Mouse (Mus musculus) CH12.LX (cell line): ENCODE data around the gene Depp1. TPM values are rescaled to one million over a fixed set of nuclear protein-coding genes. Genes with fewer than 3 reads are reported as not detected.
A peak's percentile ranks its signal among the peaks of the same experiment; 100 is the strongest.

Experiments
- DNase-seq: peaks from one replicate; pipeline ENCODE4 v3.0.0-alpha.2; 2013; ENCODE audit errors: extremely low read depth
- H3K27ac ChIP-seq: 2 replicates; pipeline ENCODE4 v1.5.1; 2012; ENCODE audit warnings: low read depth, mild to moderate bottlenecking, control low read depth, moderate library complexity; ENCODE audit not compliant: insufficient read depth
- H3K27me3 ChIP-seq: replicated peaks from 2 replicates; pipeline ENCODE3; 2012; ENCODE audit warnings: inconsistent platforms
- H3K36me3 ChIP-seq, 2 experiments: replicated peaks in 1 of 2; 2 replicates each; pipeline versions ENCODE3 to v1.6.1; 2012; ENCODE audit warnings: inconsistent platforms in 1 of 2, low read length in 1 of 2, mild to moderate bottlenecking in 1 of 2, mixed read lengths in 1 of 2, moderate library complexity in 1 of 2; ENCODE audit not compliant: control insufficient read depth in 1 of 2, insufficient read depth in 1 of 2
- H3K4me1 ChIP-seq, 2 experiments: 2 replicates each; pipeline ENCODE4 v1.6.1; 2012; ENCODE audit warnings: inconsistent platforms in 1 of 2, moderate library complexity in 1 of 2; ENCODE audit not compliant: insufficient read depth in 2 of 2, control insufficient read depth in 1 of 2
- H3K4me2 ChIP-seq: 2 replicates; pipeline ENCODE4 v1.6.1; 2012; ENCODE audit warnings: low read depth, mild to moderate bottlenecking, control low read depth; ENCODE audit not compliant: poor library complexity, insufficient read depth, severe bottlenecking
- H3K4me3 ChIP-seq, 3 experiments: fragments of 150-350 bp in 1 of 3; sonication (generic) in 1 of 3; replicated peaks in 1 of 3; 2 replicates each; pipeline versions ENCODE3 to v1.5.1; 2011 to 2012; ENCODE audit warnings: low read depth in 2 of 3, low read length in 2 of 3, mild to moderate bottlenecking in 2 of 3, moderate library complexity in 2 of 3, control low read depth in 1 of 3, improper control_type of control experiment in 1 of 3, inconsistent platforms in 1 of 3, mixed read lengths in 1 of 3; ENCODE audit not compliant: poor library complexity in 1 of 3
- H3K79me2 ChIP-seq: replicated peaks from 2 replicates; pipeline ENCODE4 v1.6.1; 2012; ENCODE audit warnings: mild to moderate bottlenecking, moderate library complexity; ENCODE audit not compliant: control insufficient read depth, poor library complexity, insufficient read depth, severe bottlenecking; ENCODE audit errors: extremely low read depth
- H3K9ac ChIP-seq: 2 replicates; pipeline ENCODE4 v1.6.1; 2012; ENCODE audit warnings: low read depth, mild to moderate bottlenecking, control low read depth, moderate library complexity; ENCODE audit not compliant: insufficient read depth
- H3K9me3 ChIP-seq: replicated peaks from 2 replicates; pipeline ENCODE3; 2012; ENCODE audit warnings: low read length, inconsistent platforms, mixed read lengths
- BHLHE40 ChIP-seq: IDR thresholded peaks from 2 replicates; pipeline ENCODE4 v1.6.1; 2011; ENCODE audit warnings: mild to moderate bottlenecking, low read depth, low read length, improper control_type of control experiment
- CHD1 ChIP-seq: IDR thresholded peaks from 2 replicates; pipeline ENCODE4 v1.6.1; 2012; ENCODE audit warnings: low read depth, low read length, improper control_type of control experiment, inconsistent platforms
- CHD2 ChIP-seq: IDR thresholded peaks from 2 replicates; pipeline ENCODE4 v1.6.1; 2011; ENCODE audit warnings: low read length, improper control_type of control experiment
- CTCF ChIP-seq, 2 experiments: IDR thresholded peaks in 1 of 2; conservative IDR thresholded peaks in 1 of 2; 2 replicates each; pipeline ENCODE4 v1.5.1; 2011 to 2012; ENCODE audit warnings: low read depth in 2 of 2, low read length in 2 of 2, improper control_type of control experiment in 1 of 2, inconsistent platforms in 1 of 2, mild to moderate bottlenecking in 1 of 2, moderate library complexity in 1 of 2
- E2F4 ChIP-seq: IDR thresholded peaks from 2 replicates; pipeline ENCODE4 v1.6.1; 2011; ENCODE audit warnings: low read depth, low read length, improper control_type of control experiment; ENCODE audit not compliant: insufficient replicate concordance
- ELF1 ChIP-seq: IDR thresholded peaks from 2 replicates; pipeline ENCODE4 v1.6.1; 2014; ENCODE audit warnings: low read depth, mild to moderate bottlenecking, inconsistent platforms, low read length, improper control_type of control experiment
- EP300 ChIP-seq: IDR thresholded peaks from 2 replicates; pipeline ENCODE4 v1.6.1; 2011; ENCODE audit warnings: low read length, improper control_type of control experiment
- ETS1 ChIP-seq: conservative IDR thresholded peaks from 2 replicates; pipeline ENCODE4 v1.6.1; 2012; ENCODE audit warnings: low read depth, mild to moderate bottlenecking, inconsistent platforms, low read length, improper control_type of control experiment, moderate library complexity
- GABPA ChIP-seq: IDR thresholded peaks from 2 replicates; pipeline ENCODE4 v1.6.1; 2012; ENCODE audit warnings: low read depth, low read length, improper control_type of control experiment, inconsistent platforms; ENCODE audit not compliant: insufficient replicate concordance
- HCFC1 ChIP-seq: IDR thresholded peaks from 2 replicates; pipeline ENCODE4 v1.6.1; 2012; ENCODE audit warnings: low read depth, mild to moderate bottlenecking, inconsistent platforms, low read length, improper control_type of control experiment
- IRF4 ChIP-seq: IDR thresholded peaks from 2 replicates; pipeline ENCODE4 v1.6.1; 2014; ENCODE audit warnings: low read depth, mild to moderate bottlenecking, inconsistent platforms, low read length, improper control_type of control experiment
- JUN ChIP-seq: IDR thresholded peaks from 2 replicates; pipeline ENCODE4 v1.6.1; 2011; ENCODE audit warnings: low read depth, mild to moderate bottlenecking, low read length, improper control_type of control experiment, moderate library complexity; ENCODE audit not compliant: insufficient read depth
- JUND ChIP-seq: conservative IDR thresholded peaks from 2 replicates; pipeline ENCODE4 v1.6.1; 2011; ENCODE audit warnings: low read depth, low read length, improper control_type of control experiment
- KAT2A ChIP-seq: IDR thresholded peaks from 2 replicates; pipeline ENCODE4 v1.6.1; 2012; ENCODE audit warnings: low read length, improper control_type of control experiment, inconsistent platforms; ENCODE audit not compliant: insufficient replicate concordance
- MAFK ChIP-seq: IDR thresholded peaks from 2 replicates; pipeline ENCODE4 v1.6.1; 2011; ENCODE audit warnings: low read length, improper control_type of control experiment; ENCODE audit not compliant: insufficient replicate concordance
- MAX ChIP-seq: IDR thresholded peaks from 2 replicates; pipeline ENCODE4 v1.6.1; 2011; ENCODE audit warnings: low read length, improper control_type of control experiment
- MAZ ChIP-seq: IDR thresholded peaks from 2 replicates; pipeline ENCODE4 v1.6.1; 2012; ENCODE audit warnings: low read depth, mild to moderate bottlenecking, inconsistent platforms, low read length, improper control_type of control experiment, moderate library complexity
- MEF2A ChIP-seq: IDR thresholded peaks from 2 replicates; pipeline ENCODE4 v1.6.1; 2014; ENCODE audit warnings: low read depth, mild to moderate bottlenecking, inconsistent platforms, low read length, improper control_type of control experiment, borderline replicate concordance
- MXI1 ChIP-seq: IDR thresholded peaks from 2 replicates; pipeline ENCODE4 v1.6.1; 2011; ENCODE audit warnings: mild to moderate bottlenecking, low read depth, low read length, improper control_type of control experiment
- MYC ChIP-seq: IDR thresholded peaks from 2 replicates; pipeline ENCODE4 v1.6.1; 2011; ENCODE audit warnings: low read depth, mild to moderate bottlenecking, improper control_type of control experiment, low read length
- NELFE ChIP-seq: IDR thresholded peaks from 2 replicates; pipeline ENCODE4 v1.6.1; 2011; ENCODE audit warnings: low read depth, low read length, improper control_type of control experiment
- NRF1 ChIP-seq: IDR thresholded peaks from 2 replicates; pipeline ENCODE4 v1.6.1; 2014; ENCODE audit warnings: low read depth, mild to moderate bottlenecking, inconsistent platforms, low read length, improper control_type of control experiment, moderate library complexity
- PAX5 ChIP-seq: IDR thresholded peaks from 2 replicates; pipeline ENCODE4 v1.6.1; 2012; ENCODE audit warnings: low read length, inconsistent platforms, mixed read lengths
- POLR2A ChIP-seq: IDR thresholded peaks from 2 replicates; pipeline ENCODE4 v1.6.1; 2011; ENCODE audit warnings: low read depth, mild to moderate bottlenecking, improper control_type of control experiment, low read length
- POLR2AphosphoS2 ChIP-seq: IDR thresholded peaks from 2 replicates; pipeline ENCODE4 v1.6.1; 2011; ENCODE audit warnings: low read depth, low read length, improper control_type of control experiment
- RAD21 ChIP-seq: IDR thresholded peaks from 2 replicates; pipeline ENCODE4 v1.6.1; 2011; ENCODE audit warnings: low read depth, mild to moderate bottlenecking, low read length, improper control_type of control experiment, moderate library complexity
- RCOR1 ChIP-seq: conservative IDR thresholded peaks from 2 replicates; pipeline ENCODE4 v1.6.1; 2012; ENCODE audit warnings: low read depth, mild to moderate bottlenecking, inconsistent platforms, low read length, improper control_type of control experiment
- SIN3A ChIP-seq: IDR thresholded peaks from 2 replicates; pipeline ENCODE4 v1.6.1; 2012; ENCODE audit warnings: low read length, improper control_type of control experiment, inconsistent platforms
- SMC3 ChIP-seq: IDR thresholded peaks from 2 replicates; pipeline ENCODE4 v1.6.1; 2011; ENCODE audit warnings: low read depth, low read length, improper control_type of control experiment
- TBP ChIP-seq: conservative IDR thresholded peaks from 2 replicates; pipeline ENCODE4 v1.6.1; 2011; ENCODE audit warnings: low read depth, low read length, improper control_type of control experiment
- TCF12 ChIP-seq: IDR thresholded peaks from 2 replicates; pipeline ENCODE4 v1.6.1; 2014; ENCODE audit warnings: low read depth, mild to moderate bottlenecking, inconsistent platforms, low read length, improper control_type of control experiment
- UBTF ChIP-seq: IDR thresholded peaks from 2 replicates; pipeline ENCODE4 v1.6.1; 2012; ENCODE audit warnings: low read depth, mild to moderate bottlenecking, inconsistent platforms, low read length, improper control_type of control experiment, moderate library complexity
- USF1 ChIP-seq: IDR thresholded peaks from 2 replicates; pipeline ENCODE4 v1.6.1; 2014; ENCODE audit warnings: low read depth, mild to moderate bottlenecking, inconsistent platforms, low read length, improper control_type of control experiment
- USF2 ChIP-seq: conservative IDR thresholded peaks from 2 replicates; pipeline ENCODE4 v1.6.1; 2011; ENCODE audit warnings: low read depth, low read length, improper control_type of control experiment
- ZC3H11A ChIP-seq: IDR thresholded peaks from 2 replicates; pipeline ENCODE4 v1.6.1; 2012; ENCODE audit warnings: low read depth, mild to moderate bottlenecking, inconsistent platforms, low read length, improper control_type of control experiment
- ZKSCAN1 ChIP-seq: IDR thresholded peaks from 2 replicates; pipeline ENCODE4 v1.6.1; 2012; ENCODE audit warnings: low read depth, inconsistent platforms, low read length, improper control_type of control experiment, borderline replicate concordance
- ZMIZ1 ChIP-seq: IDR thresholded peaks from 2 replicates; pipeline ENCODE4 v1.6.1; 2012; ENCODE audit warnings: low read depth, mild to moderate bottlenecking, inconsistent platforms, low read length, improper control_type of control experiment
- ZNF384 ChIP-seq: IDR thresholded peaks from 2 replicates; pipeline ENCODE4 v1.6.1; 2012; ENCODE audit warnings: low read depth, low read length, improper control_type of control experiment, inconsistent platforms
- dilution Hi-C: fragments of 300-500 bp; cut with MboI; formaldehyde crosslinking; loops from 2 replicates; pipeline ENCODE4 v1.14.3; 2020; ENCODE audit warnings: low sequenced_read_pairs; ENCODE audit not compliant: extremely low pct_unique_long_range_greater_than_20kb, extremely low pct_ligation_motif_present
- in situ Hi-C: fragments of 300-500 bp; cut with MboI; formaldehyde crosslinking; loops from 3 replicates; pipeline ENCODE4 v1.14.3; 2019; ENCODE audit warnings: low sequenced_read_pairs, low pct_ligation_motif_present, low pct_unique_long_range_greater_than_20kb, mixed read lengths
- polyA plus RNA-seq: library from polyadenylated mRNA; unstranded; fragments of >175 nt; gene quantifications from 2 replicates; pipeline ENCODE4 v1.2.1, GENCODE M21; 2012; ENCODE audit warnings: low read depth; ENCODE audit not compliant: insufficient read length
- total RNA-seq, 2 experiments: library from RNA; depleted of rRNA; stranded (reverse); fragments of 300-350 nt in 1 of 2; fragments of >200 nt in 1 of 2; gene quantifications; 2 replicates each; pipeline ENCODE4 v1.2.3; 2012 to 2014

The Depp1 gene
- total and polyA plus RNA-seq, 3 experiments, result 0.13 to 0.47 TPM; not detected in 1

DNA sequence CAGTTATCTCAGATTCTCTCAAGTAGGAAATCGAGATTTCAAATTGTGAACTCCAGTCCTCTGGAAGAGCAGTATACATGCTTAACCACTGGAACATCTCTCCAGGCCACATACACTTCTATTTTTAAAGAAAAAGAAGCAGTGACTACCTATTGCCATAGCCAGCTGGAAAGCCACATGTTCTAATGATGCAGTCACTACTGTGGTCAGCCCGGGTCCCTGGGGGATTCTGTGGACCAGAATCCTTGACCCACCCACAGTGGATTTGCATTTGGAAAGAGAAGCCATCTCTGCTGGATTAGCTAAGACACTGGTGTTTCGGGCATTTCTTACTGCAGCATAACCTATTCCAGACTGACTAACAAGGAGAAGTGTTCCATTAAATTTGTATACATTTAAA is 17.0 kb downstream of the Depp1 start:
- H3K4me3 ChIP-seq, result no peak overlapping the region
- H3K36me3 ChIP-seq, result peaks cover 17 to 52% of the 10 kb centered on the region in 2 experiments
- peak overlapping the region; percentile 53; the same call in 1 of the 2 replicates for H3K4me2 ChIP-seq
- in situ Hi-C loops, result no loop called here
- 0 out of 2 replicates have a peak overlapping the region, but pooled peaks have one; percentile 16 for H3K27ac ChIP-seq
- H3K9me3 ChIP-seq, result no peaks in the 10 kb centered on the region
- peaks cover 34 to 86% of the 10 kb centered on the region in 2 experiments for H3K4me1 ChIP-seq
- no peaks in the 10 kb centered on the region for H3K27me3 ChIP-seq
- TF ChIP-seq JUND, result no peak; the same call in 1 of the 2 replicates
- peak; percentile 22; the same call in 1 of the 2 replicates for TF ChIP-seq JUN
- no peak for TF ChIP-seq ZKSCAN1
- TF ChIP-seq PAX5, result no peak
- peak; percentile 55 for TF ChIP-seq IRF4
- TF ChIP-seq CHD1, result no peak; the same call in 1 of the 2 replicates
- TF ChIP-seq HCFC1, result no peak
- TF ChIP-seq ETS1, result peak; percentile 94
- TF ChIP-seq MAFK, result peak; percentile 65; the same call in 1 of the 2 replicates
- peak; percentile 14; the same call in 1 of the 2 replicates for TF ChIP-seq CHD2
- TF ChIP-seq USF2, result no peak
- 0 out of 2 replicates have a peak, but pooled peaks have one; percentile 21 for TF ChIP-seq TBP
- TF ChIP-seq E2F4, result no peak
- no peak for TF ChIP-seq UBTF
- peak; percentile 74 for TF ChIP-seq MAX
- no peak for TF ChIP-seq NELFE
- TF ChIP-seq CTCF (conservative IDR thresholded peaks at IDR 0.05 in 1 of 2, IDR thresholded peaks at IDR 0.05 in 1 of 2; ENCODE audit: low read depth in 2 of 2, low read length in 2 of 2), result no peak
- TF ChIP-seq GABPA, result no peak
- TF ChIP-seq TCF12, result peak; percentile 80
- TF ChIP-seq ZMIZ1, result no peak
- peak; percentile 71; the same call in 1 of the 2 replicates for TF ChIP-seq BHLHE40
- no peak for TF ChIP-seq SMC3
- TF ChIP-seq POLR2AphosphoS2, result no peak
- TF ChIP-seq RCOR1, result 0 out of 2 replicates have a peak, but pooled peaks have one; percentile 22
- TF ChIP-seq USF1, result no peak
- TF ChIP-seq EP300, result peak; percentile 84
- TF ChIP-seq MAZ, result no peak
- no peak for TF ChIP-seq RAD21
- TF ChIP-seq KAT2A, result 0 out of 2 replicates have a peak, but pooled peaks have one; percentile 60
- no peak for TF ChIP-seq POLR2A
- 0 out of 2 replicates have a peak, but pooled peaks have one; percentile 43 for TF ChIP-seq MXI1
- no peak for TF ChIP-seq ZNF384
- peak; percentile 73 for TF ChIP-seq MYC
- no peak for TF ChIP-seq NRF1
- TF ChIP-seq ELF1, result no peak
- TF ChIP-seq ZC3H11A, result no peak
- TF ChIP-seq MEF2A, result peak; percentile 80; the same call in 1 of the 2 replicates
- peak; percentile 81 for TF ChIP-seq SIN3A
- TF ChIP-seq, all 38 proteins: peak for 16
- dilution Hi-C loops, result no loop called here
- peak; percentile 91 for DNase-seq
- peaks cover 77% of the 10 kb centered on the region for H3K79me2 ChIP-seq
- H3K9ac ChIP-seq, result no peak overlapping the region
